Mouse (Mus musculus) left cerebral cortex, postnatal 25 days (tissue): ENCODE results near the gene Olfr720. TPM values are rescaled to one million over a fixed set of nuclear protein-coding genes. Genes with fewer than 3 reads are reported as not detected.

Experiments
- DNase-seq, 2 experiments: peaks; one replicate each; pipeline ENCODE4 v3.0.0; 2022; ENCODE audit warnings: low spot score in 2 of 2, mixed read lengths in 1 of 2
- intact Hi-C: fragments of 180-260 bp; cut with DNase I; formaldehyde crosslinking; loops from one replicate; pipeline ENCODE4 v1.15.1; 2025
- total RNA-seq, 2 experiments: library from RNA; stranded (reverse); gene quantifications; 2 replicates each; pipeline ENCODE4 v1.2.3; 2021

Gene Olfr720
- total RNA-seq: not detected

DNA sequence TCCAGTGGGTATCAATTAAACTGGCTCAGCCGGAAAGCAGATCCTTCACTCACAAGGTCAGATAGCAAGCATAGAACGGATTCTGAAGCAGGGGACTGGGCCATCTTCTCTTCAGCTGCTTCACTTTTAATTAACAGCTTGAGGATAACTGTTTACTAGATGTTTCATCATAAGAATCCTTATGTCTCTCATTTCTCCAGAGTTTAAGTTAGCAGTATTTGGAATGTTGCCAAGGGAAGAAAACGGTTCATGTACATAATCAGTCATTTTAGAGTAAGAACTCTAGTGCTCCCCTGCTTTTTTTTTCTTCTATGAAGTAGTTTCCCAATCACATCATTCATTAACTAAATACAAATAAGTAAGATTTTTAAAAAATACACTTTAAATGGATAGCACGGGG lies at the start of gene Olfr720:
Olfr720 (minus strand) TSS at position 101 of the 400 bp plus-strand sequence.
- DNase-seq: no peak
- intact Hi-C loops: no loop called here

Other genes starting within 250 kb of the Olfr720 start
- gene Atxn7, start 225.4 kb downstream of the Olfr720 start, total RNA-seq: 10 to 100 TPM; 23.3 to 25.1 TPM
- gene Thoc7, start 225.0 kb downstream of the Olfr720 start, total RNA-seq: 100 to 1,000 TPM in 1 of 2 experiments, 10 to 100 TPM in 1; 96.9 to 101 TPM
- gene Psmd6, start 65.9 kb downstream of the Olfr720 start, total RNA-seq: 100 to 1,000 TPM; 101 to 103 TPM
- not detected for gene Olfr31, start 136.0 kb upstream of the Olfr720 start, total RNA-seq
- 1 to 10 TPM; 3.3 to 5.5 TPM for gene Il3ra, start 159.4 kb upstream of the Olfr720 start, total RNA-seq
- gene Olfr721-ps1, start 214.5 kb upstream of the Olfr720 start, total RNA-seq: not detected